Mouse (Mus musculus): ENCODE results near the gene Med18. TPM values are rescaled to one million over a fixed set of nuclear protein-coding genes. Genes with fewer than 3 reads are reported as not detected.

The Med18 gene
- total and polyA plus RNA-seq, 3 experiments = 8.1 to 20.9 (median 20.5) TPM

DNA sequence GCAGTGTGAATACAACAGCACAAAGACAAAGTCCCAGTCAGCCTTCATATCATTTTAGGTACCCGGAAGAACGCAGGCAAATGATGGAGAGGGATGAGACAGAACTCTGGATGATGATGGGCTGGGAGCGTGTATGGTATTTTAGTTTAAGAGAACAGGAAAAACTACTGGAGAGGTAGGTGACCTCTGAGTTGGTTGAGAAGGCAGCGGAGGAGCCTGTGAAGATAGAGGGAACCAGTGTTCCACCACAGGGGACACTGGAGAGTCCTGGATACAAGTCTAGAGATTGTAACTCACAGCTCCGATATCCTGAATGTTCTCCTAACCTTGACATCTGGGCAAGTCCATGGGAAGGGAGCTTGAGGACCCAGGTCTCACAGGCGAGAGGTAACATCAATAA lies 42.5 kb upstream of the Med18 start:
- DNase-seq (ENCODE audit: low spot score) = no peak
- no peak for ATAC-seq (ENCODE audit: extremely low read depth, insufficient number of reproducible peaks, low FRiP score, poor library complexity, severe bottlenecking)
- no peak overlapping the region; the same call in 1 of the 2 replicates for H3K4me3 ChIP-seq (ENCODE audit: low read depth, low read length)
- peaks cover 82% of the 10 kb centered on the region for H3K4me1 ChIP-seq (ENCODE audit: insufficient read depth, low read depth, low read length)
- no peaks in the 10 kb centered on the region for H3K9me3 ChIP-seq (replicated peaks)
- no peak for TF ChIP-seq CTCF (IDR thresholded peaks at IDR 0.05; ENCODE audit: low read depth, low read length)
- no peak for TF ChIP-seq POLR2AphosphoS5 (IDR thresholded peaks at IDR 0.05; ENCODE audit: insufficient replicate concordance, low read depth, low read length)
- TF ChIP-seq GATA1 (IDR thresholded peaks at IDR 0.05; ENCODE audit: borderline replicate concordance, low read length) = no peak
- no peak for TF ChIP-seq TAL1 (conservative IDR thresholded peaks at IDR 0.05; ENCODE audit: low read depth, low read length)
- no peak for TF ChIP-seq GATA2 (IDR thresholded peaks at IDR 0.05; ENCODE audit: borderline replicate concordance, low read depth, low read length)
- peaks cover 51% of the 10 kb centered on the region for H3K36me3 ChIP-seq (replicated peaks)
- no peaks in the 10 kb centered on the region for H3K27me3 ChIP-seq (ENCODE audit: insufficient read depth, low read length)

DNA sequence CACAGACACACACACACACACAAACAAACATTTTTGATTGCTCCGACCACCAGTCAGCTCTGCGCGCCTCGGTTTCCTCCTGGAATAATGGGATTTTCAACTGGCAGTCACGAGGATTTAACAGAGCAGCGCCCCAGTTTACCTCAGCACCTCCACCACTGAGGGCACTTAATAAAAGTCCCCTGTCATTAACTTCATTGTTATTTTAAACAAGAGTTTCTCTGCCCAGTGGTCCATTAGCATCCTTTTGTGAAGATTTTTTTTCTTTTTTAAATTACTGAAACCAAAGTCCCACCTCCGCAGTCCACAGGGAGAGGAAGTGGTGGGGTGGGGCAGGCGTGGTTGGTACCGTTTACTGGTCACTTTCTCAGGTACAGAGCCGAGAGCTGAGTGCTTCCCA lies 42.1 kb upstream of the Med18 start:
- Histone ChIP-seq H3K36me3 (replicated peaks) (peaks cover 56% of the 10 kb centered on the region), H3K4me3 (ENCODE audit: low read depth, low read length) (peak overlapping the region; percentile 25; the same call in 1 of the 2 replicates), H3K9me3 (replicated peaks) (no peaks in the 10 kb centered on the region), H3K27me3 (ENCODE audit: insufficient read depth, low read length) (no peaks in the 10 kb centered on the region), H3K4me1 (ENCODE audit: insufficient read depth, low read depth, low read length) (peaks cover 79% of the 10 kb centered on the region)
- ATAC-seq (ENCODE audit: extremely low read depth, insufficient number of reproducible peaks, low FRiP score, poor library complexity, severe bottlenecking) (no peak), DNase-seq (ENCODE audit: low spot score) (no peak)
- TF ChIP-seq TAL1 (conservative IDR thresholded peaks at IDR 0.05; ENCODE audit: low read depth, low read length) (no peak), GATA1 (IDR thresholded peaks at IDR 0.05; ENCODE audit: borderline replicate concordance, low read length) (no peak), POLR2AphosphoS5 (IDR thresholded peaks at IDR 0.05; ENCODE audit: insufficient replicate concordance, low read depth, low read length) (no peak), CTCF (IDR thresholded peaks at IDR 0.05; ENCODE audit: low read depth, low read length) (no peak), GATA2 (IDR thresholded peaks at IDR 0.05; ENCODE audit: borderline replicate concordance, low read depth, low read length) (no peak)

DNA sequence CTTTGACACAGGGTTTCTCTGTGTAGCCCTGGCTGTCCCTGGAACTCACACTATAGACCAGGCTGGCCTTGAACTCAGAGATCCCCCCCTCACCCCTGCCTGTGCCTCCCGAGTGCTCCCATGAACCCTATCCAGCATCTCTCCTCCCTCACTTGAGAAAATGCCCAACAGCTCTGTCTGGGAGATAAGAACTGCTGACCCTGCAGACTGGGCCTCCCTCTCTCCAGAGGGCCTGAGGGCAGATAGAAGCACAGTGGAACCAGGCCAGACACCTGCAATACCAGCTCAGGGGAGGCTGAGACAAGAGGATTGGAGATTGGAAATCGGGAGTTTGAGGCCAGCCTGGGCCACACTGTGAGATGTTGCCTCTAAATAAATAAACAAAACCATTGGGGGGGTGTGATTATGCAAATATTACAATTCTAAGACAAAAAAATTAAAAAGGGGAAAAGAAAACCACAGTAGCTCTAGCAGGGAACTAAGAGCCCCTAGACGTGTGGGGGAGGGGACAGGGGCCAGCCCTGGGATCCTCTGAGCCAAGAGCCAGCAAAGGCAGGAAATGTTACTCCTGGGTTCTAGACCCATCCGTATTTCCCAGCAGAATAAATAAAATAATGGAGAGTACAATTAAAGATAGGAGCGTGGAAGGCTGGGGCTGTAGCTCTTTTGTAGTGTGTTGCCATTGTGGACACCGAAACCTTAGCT lies 41.5 kb upstream of the Med18 start:
- Histone ChIP-seq H3K4me3 (ENCODE audit: low read depth, low read length) (peak overlapping the region; percentile 59; the same call in 1 of the 2 replicates), H3K36me3 (replicated peaks) (peaks cover 62% of the 10 kb centered on the region)
- ATAC-seq (ENCODE audit: extremely low read depth, insufficient number of reproducible peaks, low FRiP score, poor library complexity, severe bottlenecking) = 0 out of 2 replicates have a peak, but pooled peaks have one; percentile 36

DNA sequence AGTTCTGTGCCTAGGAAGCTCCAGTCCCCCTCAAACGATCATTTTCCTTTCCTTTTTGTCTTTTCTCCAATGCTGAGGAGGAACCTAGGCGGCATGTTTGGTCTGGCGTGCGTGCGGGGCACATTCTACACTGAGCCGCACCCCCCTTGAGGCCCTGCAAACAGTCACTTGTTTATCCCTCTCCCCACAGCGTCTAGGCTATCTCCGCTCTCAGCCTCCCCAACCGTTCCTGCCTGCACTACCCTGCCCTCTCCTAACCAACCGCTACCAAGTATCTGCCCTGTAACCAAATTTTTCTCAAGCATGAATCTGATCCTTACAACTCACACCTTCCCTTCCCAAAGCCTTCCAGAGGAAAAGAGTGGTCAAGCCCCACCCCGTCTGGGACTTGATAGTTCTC lies 39.6 kb upstream of the Med18 start:
- H3K4me3 ChIP-seq (ENCODE audit: low read depth, low read length) = peak overlapping the region; percentile 54; the same call in 1 of the 2 replicates
- TF ChIP-seq GATA1 (IDR thresholded peaks at IDR 0.05; ENCODE audit: borderline replicate concordance, low read length) (no peak), POLR2AphosphoS5 (IDR thresholded peaks at IDR 0.05; ENCODE audit: insufficient replicate concordance, low read depth, low read length) (no peak), CTCF (IDR thresholded peaks at IDR 0.05; ENCODE audit: low read depth, low read length) (no peak)
- H3K27me3 ChIP-seq (ENCODE audit: insufficient read depth, low read length) = no peaks in the 10 kb centered on the region
- DNase-seq (ENCODE audit: low spot score) = no peak
- ATAC-seq (ENCODE audit: extremely low read depth, insufficient number of reproducible peaks, low FRiP score, poor library complexity, severe bottlenecking) = no peak
- H3K9me3 ChIP-seq (replicated peaks) = no peaks in the 10 kb centered on the region
- peaks cover 63% of the 10 kb centered on the region for H3K4me1 ChIP-seq (ENCODE audit: insufficient read depth, low read depth, low read length)
- H3K36me3 ChIP-seq (replicated peaks) = peaks cover 77% of the 10 kb centered on the region

More for the DNA sequence above, 41.5 kb upstream of the Med18 start:
- H3K27me3 ChIP-seq (ENCODE audit: insufficient read depth, low read length) = no peaks in the 10 kb centered on the region
- H3K4me1 ChIP-seq (ENCODE audit: insufficient read depth, low read depth, low read length) = peaks cover 76% of the 10 kb centered on the region
- peak; percentile 52 for DNase-seq (ENCODE audit: low spot score)
- no peak for TF ChIP-seq GATA2 (IDR thresholded peaks at IDR 0.05; ENCODE audit: borderline replicate concordance, low read depth, low read length)
- no peak for TF ChIP-seq CTCF (IDR thresholded peaks at IDR 0.05; ENCODE audit: low read depth, low read length)
- TF ChIP-seq GATA1 (IDR thresholded peaks at IDR 0.05; ENCODE audit: borderline replicate concordance, low read length) = no peak
- TF ChIP-seq TAL1 (conservative IDR thresholded peaks at IDR 0.05; ENCODE audit: low read depth, low read length) = no peak
- TF ChIP-seq POLR2AphosphoS5 (IDR thresholded peaks at IDR 0.05; ENCODE audit: insufficient replicate concordance, low read depth, low read length) = no peak
- H3K9me3 ChIP-seq (replicated peaks) = no peaks in the 10 kb centered on the region

DNA sequence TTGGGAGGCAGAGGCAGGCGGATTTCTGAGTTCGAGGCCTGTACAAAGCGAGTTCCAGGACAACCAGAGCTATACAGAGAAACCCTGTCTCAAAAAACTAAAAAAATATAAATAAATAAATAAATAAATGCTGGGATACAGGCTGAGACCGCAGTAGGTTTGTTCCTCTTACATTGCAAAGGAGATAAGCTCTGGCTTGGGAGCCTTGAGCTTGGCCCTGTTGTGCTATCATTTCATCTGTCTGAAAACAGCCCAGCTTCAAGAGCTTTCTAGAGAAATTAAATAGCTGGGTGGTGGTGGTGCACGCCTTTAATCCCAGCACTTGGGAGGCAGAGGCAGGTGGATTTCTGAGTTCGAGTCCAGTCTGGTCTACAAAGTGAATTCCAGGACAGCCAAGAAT lies 37.9 kb upstream of the Med18 start:
- DNase-seq (ENCODE audit: low spot score) = no peak
- ATAC-seq (ENCODE audit: extremely low read depth, insufficient number of reproducible peaks, low FRiP score, poor library complexity, severe bottlenecking) = no peak
- Histone ChIP-seq H3K27me3 (ENCODE audit: insufficient read depth, low read length) (no peaks in the 10 kb centered on the region), H3K9me3 (replicated peaks) (no peaks in the 10 kb centered on the region), H3K4me3 (ENCODE audit: low read depth, low read length) (no peak overlapping the region), H3K4me1 (ENCODE audit: insufficient read depth, low read depth, low read length) (peaks cover 46% of the 10 kb centered on the region), H3K36me3 (replicated peaks) (peaks cover 82% of the 10 kb centered on the region)
- no peak for TF ChIP-seq POLR2AphosphoS5 (IDR thresholded peaks at IDR 0.05; ENCODE audit: insufficient replicate concordance, low read depth, low read length)
- TF ChIP-seq GATA1 (IDR thresholded peaks at IDR 0.05; ENCODE audit: borderline replicate concordance, low read length) = no peak
- no peak for TF ChIP-seq CTCF (IDR thresholded peaks at IDR 0.05; ENCODE audit: low read depth, low read length)
- TF ChIP-seq TAL1 (conservative IDR thresholded peaks at IDR 0.05; ENCODE audit: low read depth, low read length) = no peak
- TF ChIP-seq GATA2 (IDR thresholded peaks at IDR 0.05; ENCODE audit: borderline replicate concordance, low read depth, low read length) = no peak

DNA sequence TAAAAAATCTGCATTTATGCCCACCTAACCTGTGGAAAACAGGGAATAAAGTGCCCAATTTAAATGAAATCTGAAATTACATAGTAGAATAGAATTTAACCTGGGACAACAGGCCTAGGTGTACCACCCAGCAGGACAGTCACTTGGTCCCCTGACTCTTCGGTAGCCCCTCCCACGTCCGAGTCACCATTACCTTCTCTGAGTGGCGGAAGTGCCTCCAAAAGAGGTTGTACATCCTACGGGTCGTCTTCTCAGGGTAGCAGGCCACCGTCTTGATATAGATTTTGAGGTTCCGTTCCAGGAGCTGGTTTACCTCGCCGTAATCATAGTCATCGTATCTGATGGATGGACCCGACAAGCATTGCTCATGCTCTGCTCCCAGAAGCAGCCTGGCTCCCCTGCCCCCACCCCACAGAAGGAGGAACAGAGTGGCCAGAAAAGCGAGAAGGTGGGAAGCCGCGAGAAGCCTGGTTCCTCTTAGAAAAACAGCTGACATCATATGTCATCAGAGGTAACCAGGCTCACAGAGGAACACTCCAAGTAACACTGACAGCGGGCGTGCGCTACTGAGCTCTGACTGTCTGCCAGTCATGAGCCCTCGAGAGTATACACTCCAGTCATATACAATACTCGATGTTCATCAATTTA lies 30.7 kb upstream of the Med18 start:
- no peak overlapping the region for H3K4me3 ChIP-seq (ENCODE audit: low read depth, low read length)
- TF ChIP-seq TAL1 (conservative IDR thresholded peaks at IDR 0.05; ENCODE audit: low read depth, low read length) = no peak
- H3K9me3 ChIP-seq (replicated peaks) = no peaks in the 10 kb centered on the region
- no peaks in the 10 kb centered on the region; the same call in 1 of the 2 replicates for H3K27me3 ChIP-seq (ENCODE audit: insufficient read depth, low read length)
- no peak for ATAC-seq (ENCODE audit: extremely low read depth, insufficient number of reproducible peaks, low FRiP score, poor library complexity, severe bottlenecking)
- H3K4me1 ChIP-seq (ENCODE audit: insufficient read depth, low read depth, low read length) = peaks cover 11% of the 10 kb centered on the region
- peaks cover 87% of the 10 kb centered on the region for H3K36me3 ChIP-seq (replicated peaks)
- DNase-seq (ENCODE audit: low spot score) = no peak
